Mouse (Mus musculus) liver, adult 2 months (tissue): ENCODE measurements around the gene E130308A19Rik. TPM values are rescaled to one million over a fixed set of nuclear protein-coding genes. Genes with fewer than 3 reads are reported as not detected.
"Not testable (repeated sequence)": the region's sequence is repeated elsewhere in the genome, so short reads cannot be mapped to it uniquely, and the experiment has no call there.

Experiments
- DNase-seq: peaks from one replicate; pipeline ENCODE4 v3.0.0-alpha.2; 2011; ENCODE audit warnings: low read depth, low spot score; ENCODE audit errors: extremely low read depth
- H3K27ac ChIP-seq: fragments of 200-500 bp; replicated peaks from 2 replicates; pipeline ENCODE4 v1.5.1; 2012; ENCODE audit warnings: low read depth, mild to moderate bottlenecking, control low read depth, inconsistent platforms, low read length; ENCODE audit not compliant: insufficient read depth
- H3K27me3 ChIP-seq: fragments of 200-500 bp; 2 replicates; pipeline ENCODE4 v1.6.1; 2012; ENCODE audit warnings: mild to moderate bottlenecking, moderate library complexity, low read length, inconsistent platforms; ENCODE audit not compliant: control insufficient read depth, insufficient read depth
- H3K36me3 ChIP-seq: fragments of 200-500 bp; 2 replicates; pipeline ENCODE4 v1.6.1; 2012; ENCODE audit warnings: low read length, inconsistent platforms; ENCODE audit not compliant: control insufficient read depth, insufficient read depth
- H3K4me1 ChIP-seq: fragments of 200-500 bp; 2 replicates; pipeline ENCODE4 v1.6.1; 2011; ENCODE audit warnings: low read length; ENCODE audit not compliant: control insufficient read depth, insufficient read depth
- H3K4me3 ChIP-seq: fragments of 200-500 bp; 2 replicates; pipeline ENCODE4 v1.5.1; 2011; ENCODE audit warnings: low read depth, mild to moderate bottlenecking, control low read depth, low read length, moderate library complexity; ENCODE audit not compliant: insufficient read depth
- H3K79me2 ChIP-seq: fragments of 200-500 bp; 2 replicates; pipeline ENCODE4 v1.6.1; 2012; ENCODE audit warnings: inconsistent platforms, mild to moderate bottlenecking, low read length, moderate library complexity; ENCODE audit not compliant: control insufficient read depth, insufficient read depth
- H3K9ac ChIP-seq: fragments of 200-500 bp; 2 replicates; pipeline ENCODE4 v1.6.1; 2012; ENCODE audit warnings: low read depth, mild to moderate bottlenecking, control low read depth, inconsistent platforms, low read length
- CTCF ChIP-seq: fragments of 200-500 bp; IDR thresholded peaks from 2 replicates; pipeline ENCODE4 v1.5.1; 2011; ENCODE audit warnings: low read depth, low read length, control low read depth
- POLR2A ChIP-seq: fragments of 200-500 bp; IDR thresholded peaks from 2 replicates; pipeline ENCODE4 v1.6.1; 2011; ENCODE audit warnings: low read length, control low read depth; ENCODE audit not compliant: insufficient read depth; ENCODE audit errors: extremely low read depth
- WGBS: fragments of 180-500 bp; shearing (Covaris S2); methylation state at CpG from one replicate; pipeline ENCODE4 v1.1.7; 2018; 5-methylcytosine and 5-hydroxymethylcytosine counted together
- polyA plus RNA-seq: library from polyadenylated mRNA; depleted of rRNA; stranded (reverse); fragments of >200 nt; gene quantifications from 2 replicates; pipeline ENCODE4 v1.2.3, GENCODE M21; 2012
- total RNA-seq: library from RNA; depleted of rRNA; stranded (reverse); fragments of >200 nt; gene quantifications from 2 replicates; pipeline ENCODE4 v1.2.3, GENCODE M21; 2014

The E130308A19Rik gene
- total and polyA plus RNA-seq, 2 experiments: 1.5 to 2.6 TPM

DNA sequence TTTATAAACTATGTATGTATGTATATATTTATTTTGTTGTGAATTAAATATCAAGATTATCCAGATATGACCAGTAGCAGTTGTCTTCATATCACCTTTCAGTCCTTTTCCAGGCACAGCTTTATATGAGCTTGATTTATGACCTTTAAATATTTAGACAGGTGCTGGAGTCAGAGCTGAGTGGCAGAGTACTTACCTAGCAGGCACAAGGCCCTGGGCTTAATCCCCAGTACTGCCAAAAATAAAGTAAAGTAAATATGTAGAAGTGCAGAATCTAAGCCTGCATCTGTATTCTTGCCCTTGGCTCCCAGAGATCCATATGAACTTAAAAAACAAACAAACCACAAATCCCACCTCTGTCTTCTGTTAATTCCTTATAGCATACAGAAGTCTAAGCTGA lies 163.0 kb downstream of the E130308A19Rik start:
- H3K4me1 ChIP-seq: peaks cover 2% of the 10 kb centered on the region; the same call in 1 of the 2 replicates
- H3K27me3 ChIP-seq: no peaks in the 10 kb centered on the region
- H3K27ac ChIP-seq: no peak overlapping the region
- H3K36me3 ChIP-seq: no peaks in the 10 kb centered on the region
- DNase-seq: no peak
- no peak overlapping the region for H3K9ac ChIP-seq
- H3K4me3 ChIP-seq: no peak overlapping the region
- no peak for TF ChIP-seq CTCF
- TF ChIP-seq POLR2A: no peak
- no peaks in the 10 kb centered on the region for H3K79me2 ChIP-seq

DNA sequence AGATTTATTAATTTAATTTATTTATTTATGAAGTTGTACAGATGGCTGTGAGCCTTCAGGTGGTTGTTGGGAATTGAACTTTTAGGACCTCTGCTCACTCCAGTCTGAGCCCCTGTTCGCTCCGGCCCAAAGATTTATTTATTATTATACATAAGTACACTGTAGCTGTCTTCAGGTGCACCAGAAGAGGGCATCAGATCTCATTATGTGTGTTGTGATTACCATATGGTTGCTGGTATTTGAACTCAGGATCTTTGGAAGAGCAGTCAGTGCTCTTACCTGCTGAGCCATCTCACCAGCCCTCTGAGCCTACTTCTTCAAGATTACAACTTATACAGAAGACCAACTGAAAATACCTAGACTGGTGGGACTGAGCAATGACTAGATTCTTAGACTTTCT lies 167.6 kb downstream of the E130308A19Rik start:
- H3K4me3 ChIP-seq: not testable (repeated sequence)

DNA sequence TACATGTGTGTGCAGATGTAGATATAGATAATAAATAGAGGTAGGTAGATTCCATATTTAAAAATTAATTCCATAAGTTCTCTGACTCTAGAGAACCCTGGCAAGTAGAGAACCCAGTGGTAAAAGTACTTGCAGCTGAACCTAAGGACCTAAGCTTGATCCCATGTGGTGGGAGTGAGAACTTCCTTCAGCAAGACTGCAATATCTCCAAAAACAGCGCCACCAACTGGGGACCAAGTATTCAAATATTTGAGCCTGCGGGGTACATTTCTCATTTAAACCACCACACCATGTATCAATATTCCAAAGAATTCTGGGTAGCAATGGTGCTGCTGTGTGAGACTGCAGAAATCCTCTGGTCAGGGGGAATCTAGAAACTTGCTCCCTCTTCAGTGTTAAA lies 168.1 kb downstream of the E130308A19Rik start:
- Histone ChIP-seq H3K36me3 (no peaks in the 10 kb centered on the region), H3K4me3 (no peak overlapping the region), H3K9ac (no peak overlapping the region), H3K27me3 (no peaks in the 10 kb centered on the region), H3K79me2 (no peaks in the 10 kb centered on the region), H3K4me1 (no peaks in the 10 kb centered on the region), H3K27ac (no peak overlapping the region)
- no peak for DNase-seq
- WGBS: 86% methylated on average over 2 of the region's 2 CpGs
- TF ChIP-seq CTCF: no peak
- no peak for TF ChIP-seq POLR2A

More for the DNA sequence above, 167.6 kb downstream of the E130308A19Rik start:
- not testable (repeated sequence) for H3K27me3 ChIP-seq, H3K9ac ChIP-seq, H3K4me1 ChIP-seq, H3K27ac ChIP-seq, H3K36me3 ChIP-seq, DNase-seq, H3K79me2 ChIP-seq
- WGBS: 78% methylated on average over 2 of the region's 2 CpGs

DNA sequence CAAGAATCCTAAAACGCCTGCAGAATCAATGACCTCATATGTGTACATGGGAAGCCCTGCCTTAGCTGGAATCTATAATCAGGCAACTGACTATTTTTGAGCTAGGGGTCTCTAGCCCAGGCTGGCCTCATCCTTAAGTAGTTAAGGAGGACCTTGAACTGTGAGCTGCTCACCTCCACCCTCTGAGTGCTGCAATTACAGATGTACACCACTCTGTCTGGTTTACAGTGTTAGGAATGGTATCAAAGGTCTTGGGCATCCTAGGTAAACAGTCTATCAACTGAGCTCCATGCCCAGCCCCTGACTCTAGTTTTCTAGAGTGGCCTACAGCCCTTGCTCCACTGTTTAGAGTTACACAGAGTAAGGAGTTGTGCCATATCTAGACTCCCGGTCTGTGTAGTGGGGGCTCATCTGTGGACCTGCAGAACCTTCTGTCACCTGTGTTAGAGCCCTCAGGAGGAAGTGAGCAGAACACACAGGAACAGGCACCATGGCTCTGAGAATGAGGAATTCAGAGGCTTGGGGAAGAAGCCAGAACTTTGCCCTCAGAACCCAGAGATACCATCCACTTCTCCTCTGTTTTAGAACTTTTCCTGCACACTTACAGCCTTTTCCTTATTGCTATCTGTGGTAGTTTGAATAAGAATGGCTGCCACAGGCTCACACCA lies 169.9 kb downstream of the E130308A19Rik start:
- Histone ChIP-seq H3K27me3 (no peaks in the 10 kb centered on the region), H3K27ac (no peak overlapping the region), H3K9ac (no peak overlapping the region), H3K36me3 (no peaks in the 10 kb centered on the region), H3K4me1 (no peaks in the 10 kb centered on the region), H3K4me3 (no peak overlapping the region), H3K79me2 (no peaks in the 10 kb centered on the region)
- no peak for DNase-seq
- 61% methylated on average over 2 of the region's 2 CpGs for WGBS
- TF ChIP-seq CTCF (no peak), POLR2A (no peak)

DNA sequence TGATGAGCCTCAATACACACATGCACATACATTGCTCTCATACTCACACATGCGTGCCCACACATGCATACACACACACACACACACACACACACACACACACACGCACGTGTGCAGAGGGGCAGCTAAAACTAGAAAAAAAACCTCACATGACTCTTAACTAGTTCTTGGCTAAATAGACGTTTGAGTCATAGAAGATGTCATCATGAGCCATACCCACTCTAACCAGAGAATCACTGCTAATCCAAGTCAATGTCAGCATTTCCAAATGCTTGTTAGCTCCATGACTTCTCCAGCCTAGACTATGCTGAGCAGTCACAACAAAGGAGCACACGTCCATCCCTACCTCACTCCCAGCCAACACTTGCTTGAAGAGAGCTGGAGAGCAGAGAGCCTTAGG lies 174.2 kb downstream of the E130308A19Rik start:
- no peaks in the 10 kb centered on the region for H3K4me1 ChIP-seq
- WGBS: 88% methylated on average over 5 of the region's 5 CpGs
- H3K79me2 ChIP-seq: no peaks in the 10 kb centered on the region
- no peaks in the 10 kb centered on the region for H3K36me3 ChIP-seq
- no peak for DNase-seq
- no peaks in the 10 kb centered on the region for H3K27me3 ChIP-seq
- TF ChIP-seq POLR2A (no peak), CTCF (no peak)
- no peak overlapping the region for H3K9ac ChIP-seq
- H3K4me3 ChIP-seq: no peak overlapping the region
- no peak overlapping the region for H3K27ac ChIP-seq

DNA sequence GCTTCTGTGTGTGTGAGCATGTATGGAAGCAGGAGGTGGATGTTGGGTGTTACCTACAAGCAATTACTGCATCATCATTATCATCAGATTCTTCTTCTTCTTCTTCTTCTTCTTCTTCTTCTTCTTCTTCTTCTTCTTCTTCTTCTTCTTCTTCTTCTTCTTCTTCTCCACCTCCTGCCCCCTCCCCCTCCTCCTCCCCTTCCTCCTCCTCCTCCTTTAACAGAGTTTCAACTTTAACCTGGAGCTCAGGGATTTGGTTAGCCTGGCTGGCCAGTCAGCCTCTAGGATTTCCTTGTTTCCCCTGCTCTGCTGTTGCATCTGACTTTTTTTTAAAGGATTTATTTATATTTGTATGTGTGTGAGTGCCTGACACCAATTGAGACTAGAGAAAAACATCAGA lies 175.5 kb downstream of the E130308A19Rik start, which contains the start of gene Inip:
Inip (minus strand) TSS at position 101 of the 400 bp plus-strand sequence.
- Histone ChIP-seq H3K27ac (no peak within 1 kb of the TSS), H3K79me2 (peaks cover 6% of the 10 kb centered on the region; the same call in 1 of the 2 replicates), H3K9ac (no peak within 1 kb of the TSS), H3K36me3 (no peaks in the 10 kb centered on the region), H3K27me3 (no peaks in the 10 kb centered on the region), H3K4me3 (no peak within 1 kb of the TSS), H3K4me1 (no peaks in the 10 kb centered on the region)
- no peak for DNase-seq
- no peak for TF ChIP-seq CTCF
- TF ChIP-seq POLR2A: no peak
